ENCODE assay signal across 7 mouse cellular contexts in the genomic region with DNA sequence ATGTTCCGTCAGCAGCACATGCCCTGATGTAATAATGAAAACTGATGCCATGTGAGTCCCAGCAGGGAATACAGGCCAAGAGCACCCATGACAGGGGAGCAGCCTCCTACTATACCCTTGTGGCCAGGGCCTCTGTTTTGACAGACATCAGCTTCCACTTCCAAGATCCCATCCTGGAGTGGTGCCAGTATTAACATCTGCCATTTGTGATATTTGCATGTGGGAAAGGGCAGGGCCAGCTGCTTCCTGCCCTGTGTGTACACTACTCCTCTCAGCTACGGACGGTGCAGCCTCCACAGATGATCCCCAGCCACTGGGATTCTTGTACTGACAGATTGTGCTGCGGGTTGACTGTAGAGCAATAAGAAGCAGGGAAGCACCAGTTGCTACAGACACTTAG.
A peak's percentile ranks its signal among the peaks of the same experiment; 100 is the strongest.
DNase-seq lines count a peak whose midpoint lies in the region; ATAC-seq lines count a peak whose summit lies in the region.

No protein-coding gene starts in this region.

- H3K4me3 ChIP-seq in heart, embryonic 16.5 days (ENCODE audit: low read length) = no peak overlapping the region

- no peak overlapping the region for H3K27ac ChIP-seq in heart, embryonic 16.5 days (ENCODE audit: low read length)

- H3K9ac ChIP-seq in heart, embryonic 16.5 days (ENCODE audit: low read length) = no peak overlapping the region

- no peak overlapping the region for H3K4me2 ChIP-seq in heart, embryonic 16.5 days (ENCODE audit: low read depth, low read length)

- no peaks in the 10 kb centered on the region; the same call in 1 of the 2 replicates for H3K27me3 ChIP-seq in heart, embryonic 16.5 days (ENCODE audit: control insufficient read depth, insufficient read depth, low read length)

- no peaks in the 10 kb centered on the region for H3K9me3 ChIP-seq in heart, embryonic 16.5 days (replicated peaks; ENCODE audit: control insufficient read depth, low read length)

- DNase-seq in kidney, postnatal 10 days = peak; percentile 46
- no peak for DNase-seq in kidney, postnatal 25 days
- DNase-seq in lung, postnatal 25 days (ENCODE audit: low spot score) = peak; percentile 61
- no peak for DNase-seq in adipocyte (ENCODE audit: low spot score)
- no peak for DNase-seq in spleen, postnatal 36 days (ENCODE audit: low spot score in 2 of 2)

- no peaks in the 10 kb centered on the region for H3K4me1 ChIP-seq in heart, embryonic 16.5 days (ENCODE audit: control insufficient read depth, insufficient read depth, low read length)

- no peaks in the 10 kb centered on the region for H3K36me3 ChIP-seq in heart, embryonic 16.5 days (ENCODE audit: control insufficient read depth, insufficient read depth)

- ATAC-seq in common myeloid progenitor, adult 5-6 weeks (replicated peaks; ENCODE audit: low read depth, poor library complexity, severe bottlenecking) = peak; percentile 71
- ATAC-seq in heart, embryonic 16.5 days (replicated peaks; ENCODE audit: extremely low read depth, insufficient read depth, low FRiP score) = peak; percentile 74

- 27% methylated on average over 4 of the region's 4 CpGs for WGBS in heart, embryonic 16.5 days

Comparison
In these comparisons a context has a peak if more than half of its experiments do, and no peak if none do; other contexts are left out.
1. DNase-seq: peak in kidney, postnatal 10 days (single experiment) and lung, postnatal 25 days (single experiment); none in kidney, postnatal 25 days (0 of 2), adipocyte (single experiment) and spleen, postnatal 36 days (0 of 2).